Mouse (Mus musculus) thymus, adult 18-20 months (tissue): Measurements from ENCODE around the gene Hoxc12.

Source experiments
- DNase-seq, 2 experiments: peaks; one replicate each; pipeline ENCODE4 v3.0.0; 2022; ENCODE audit warnings: mixed read lengths in 2 of 2

Gene Hoxc12

GRCm38 (mm10) chr15:102939256-102940155 is 2.9 kb downstream of the Hoxc12 start:
- no peak for DNase-seq

DNA sequence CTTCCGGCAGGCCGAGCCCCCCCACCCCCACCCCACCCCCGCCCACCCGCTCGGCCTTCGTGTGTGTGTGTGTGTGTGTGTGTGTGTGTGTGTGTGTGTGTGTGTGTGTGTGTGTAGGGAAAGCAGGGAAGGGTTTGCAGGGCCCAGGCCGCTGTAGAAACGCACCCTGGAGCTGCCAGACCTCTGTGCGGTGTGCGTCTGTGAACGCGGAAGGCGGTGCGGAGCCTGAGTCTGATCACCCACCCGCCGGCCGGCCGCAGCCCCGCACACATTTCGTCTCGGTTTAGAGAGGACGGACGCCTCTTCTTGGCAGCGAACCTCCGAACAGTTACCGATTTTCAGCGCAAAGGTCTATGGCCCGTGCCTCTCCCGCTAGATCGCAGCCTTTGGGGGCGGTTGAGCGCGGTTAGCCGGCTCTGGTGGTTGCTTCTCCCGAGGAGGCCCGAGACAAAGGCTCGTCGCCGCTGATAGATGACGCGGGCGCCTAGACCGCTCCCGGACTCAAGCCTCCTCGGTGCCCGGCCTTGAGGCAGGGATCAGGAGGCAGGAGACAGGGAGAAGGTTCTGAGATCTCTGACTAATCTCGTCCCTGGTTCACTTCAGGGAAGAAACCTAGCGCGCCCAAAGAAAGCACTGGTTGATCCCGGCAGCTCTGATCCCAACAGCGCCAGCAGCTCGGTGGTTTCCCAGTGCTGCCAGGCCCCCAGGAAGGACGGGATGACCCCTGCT is 6.3 kb downstream of the Hoxc12 start:
- DNase-seq: no peak

DNA sequence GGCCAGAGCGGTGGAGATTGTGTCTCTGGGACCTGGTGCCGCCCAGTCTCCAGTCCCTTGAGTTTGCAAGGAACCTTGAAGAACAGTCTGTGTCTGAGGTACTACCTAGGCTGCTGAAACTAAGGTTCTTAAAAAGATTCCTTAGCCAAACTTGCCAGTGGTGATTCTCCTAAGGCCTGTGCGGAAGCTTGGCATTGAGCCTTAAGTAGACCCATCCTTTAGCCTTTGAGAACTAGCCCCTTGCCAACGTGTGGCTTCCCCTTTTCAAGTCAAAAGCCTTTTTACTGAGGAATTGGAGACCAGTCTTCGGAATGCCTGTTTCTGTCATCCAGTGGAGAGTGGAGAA is 6.9 kb downstream of the Hoxc12 start:
- DNase-seq: no peak

DNA sequence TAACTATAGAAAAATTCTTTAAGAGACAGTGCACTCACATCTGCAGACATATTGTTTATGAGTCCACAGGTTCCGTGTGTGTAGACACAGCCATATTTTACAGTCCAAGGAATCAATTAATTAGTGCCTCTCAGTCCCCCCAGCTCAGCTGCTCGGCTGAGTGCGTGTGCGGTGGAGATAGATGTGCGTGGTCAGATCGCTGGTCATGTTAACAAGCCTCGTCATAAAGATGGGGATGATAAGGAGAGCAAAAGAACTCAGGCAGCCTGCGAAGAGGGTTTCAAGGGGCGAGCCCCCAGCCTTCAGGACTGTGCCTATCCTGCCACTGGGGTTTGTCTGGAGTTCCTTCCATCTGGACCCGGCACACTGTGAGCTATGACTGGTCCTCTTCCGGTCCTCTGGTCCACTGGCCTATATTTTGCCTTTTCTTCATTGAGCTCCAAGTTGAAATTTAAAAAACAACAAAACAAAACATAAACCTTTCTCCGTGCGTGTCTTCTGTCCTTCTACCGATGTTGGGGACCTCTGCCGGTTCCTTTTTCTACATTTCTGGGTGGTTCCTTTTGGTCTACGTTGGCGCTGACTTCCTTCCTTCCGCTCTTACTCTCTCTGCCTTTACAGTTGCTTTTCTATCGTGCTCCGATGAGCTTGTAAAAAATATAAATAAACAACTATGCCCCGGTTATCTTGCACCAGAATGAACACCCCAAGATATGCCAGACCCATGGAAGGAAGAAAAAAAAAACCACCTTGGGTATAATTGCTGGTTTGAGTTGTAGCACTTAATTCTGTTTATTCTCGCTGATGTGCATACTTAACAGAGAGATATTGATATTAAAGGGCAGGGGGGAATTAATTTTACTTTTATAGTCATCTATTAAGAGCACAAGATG is 8.9 kb downstream of the Hoxc12 start:
- DNase-seq: no peak

DNA sequence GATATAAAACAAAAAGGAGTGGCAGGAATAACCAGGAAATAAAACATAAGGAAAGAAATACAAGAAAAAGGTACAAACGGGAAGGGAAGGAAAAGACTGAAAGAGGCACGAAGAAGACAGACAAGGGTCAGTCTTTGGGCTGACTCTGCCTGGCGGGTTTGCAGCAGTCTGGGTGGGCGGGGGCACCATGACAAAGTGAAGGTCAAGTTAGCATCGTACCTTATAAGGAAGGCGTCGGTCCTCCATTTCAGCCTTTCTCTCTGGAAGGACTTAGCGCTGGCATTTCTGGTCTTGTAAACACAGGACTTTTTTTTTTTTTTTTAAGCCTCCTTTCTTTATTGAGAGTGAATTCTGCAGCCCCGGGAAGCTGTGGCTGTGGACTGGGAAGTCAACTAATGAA is 10.7 kb downstream of the Hoxc12 start:
- no peak for DNase-seq

- DNase-seq: no peak
Observed at GRCm38 (mm10) chr15:102948842-102949241, 12.3 kb downstream of the Hoxc12 start.

DNA sequence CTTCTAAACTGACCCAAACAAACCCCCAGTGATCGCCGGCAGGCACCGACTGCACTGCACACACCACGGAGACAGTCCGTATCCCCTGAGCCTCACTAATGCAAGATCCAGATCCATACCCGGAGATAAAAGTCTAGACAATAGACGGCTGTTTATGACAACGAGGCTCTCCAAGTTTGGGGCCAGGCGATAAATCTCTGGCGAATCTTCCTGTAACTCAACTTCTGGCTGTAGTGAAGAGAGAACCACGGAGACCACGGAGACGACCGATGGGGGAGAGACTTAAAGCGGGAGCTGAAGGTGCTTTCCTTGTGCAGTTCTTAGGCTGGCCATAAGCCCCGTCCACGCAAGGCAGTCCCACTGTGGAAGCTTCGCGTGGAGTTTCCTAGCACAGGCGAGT is 13.1 kb downstream of the Hoxc12 start:
- no peak for DNase-seq

DNA sequence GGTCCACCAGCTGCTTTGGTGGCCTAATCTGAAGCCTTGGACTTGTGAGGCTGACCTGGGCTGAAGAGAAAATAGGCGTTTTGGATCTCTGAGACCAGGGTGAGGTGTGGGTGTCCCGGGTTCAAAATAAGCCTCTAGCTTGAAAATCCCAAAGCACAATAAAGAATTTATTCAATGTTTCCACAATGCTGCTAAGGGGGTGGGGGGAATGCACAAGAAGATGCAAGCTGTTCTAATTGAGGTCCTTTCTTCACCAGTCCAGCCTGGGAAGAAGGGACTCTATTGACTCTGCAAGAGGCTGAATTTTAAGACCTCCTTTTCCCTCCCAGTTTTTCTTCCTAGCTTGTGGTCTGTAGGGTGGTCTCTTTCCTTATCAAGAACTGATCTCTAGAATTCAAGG is 14.3 kb downstream of the Hoxc12 start:
- DNase-seq: no peak

DNA sequence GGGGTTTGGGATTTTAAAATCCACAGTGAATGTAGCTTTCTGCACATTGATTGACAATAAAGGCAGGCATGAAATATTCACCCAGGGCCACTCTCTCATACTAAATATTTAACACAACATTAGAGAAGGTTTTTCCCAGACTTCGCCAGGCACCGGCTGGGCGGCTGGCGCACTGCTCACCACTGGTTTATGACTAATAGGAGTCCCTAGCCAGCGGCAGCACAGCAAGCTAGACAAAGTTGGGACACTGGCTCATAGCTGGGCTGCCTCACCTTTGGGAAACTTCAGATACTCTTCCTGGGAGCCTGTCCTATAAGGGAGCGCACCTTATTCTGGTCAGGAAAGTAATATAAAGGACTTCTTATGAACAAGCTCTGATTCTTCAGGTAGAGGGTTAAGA is 17.0 kb downstream of the Hoxc12 start:
- DNase-seq: no peak

GRCm38 (mm10) chr15:102954192-102955006 is 17.8 kb downstream of the Hoxc12 start, which contains the start of gene Hoxc11:
TSS of gene Hoxc11 (plus strand) at chr15:102954427.
- no peak for DNase-seq

DNA sequence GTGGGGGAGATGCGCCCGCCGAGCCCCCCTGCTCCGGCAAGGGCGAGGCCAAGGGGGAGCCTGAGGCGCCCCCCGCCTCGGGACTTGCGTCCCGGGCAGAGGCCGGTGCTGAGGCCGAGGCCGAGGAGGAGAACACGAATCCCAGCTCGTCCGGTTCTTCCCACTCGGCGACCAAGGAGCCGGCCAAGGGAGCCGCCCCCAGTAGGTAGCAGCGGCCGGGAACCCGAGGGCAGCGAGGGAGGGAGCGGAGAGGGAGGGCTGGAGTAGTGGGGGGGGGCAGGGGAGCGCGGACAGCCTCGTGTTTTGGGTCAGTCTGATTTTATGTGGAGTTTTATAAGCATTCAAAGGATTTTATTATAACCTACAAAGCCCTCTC is 18.4 kb downstream of the Hoxc12 start:
- DNase-seq: no peak

GRCm38 (mm10) chr15:102955833-102956640 is 19.5 kb downstream of the Hoxc12 start:
- no peak for DNase-seq

DNA sequence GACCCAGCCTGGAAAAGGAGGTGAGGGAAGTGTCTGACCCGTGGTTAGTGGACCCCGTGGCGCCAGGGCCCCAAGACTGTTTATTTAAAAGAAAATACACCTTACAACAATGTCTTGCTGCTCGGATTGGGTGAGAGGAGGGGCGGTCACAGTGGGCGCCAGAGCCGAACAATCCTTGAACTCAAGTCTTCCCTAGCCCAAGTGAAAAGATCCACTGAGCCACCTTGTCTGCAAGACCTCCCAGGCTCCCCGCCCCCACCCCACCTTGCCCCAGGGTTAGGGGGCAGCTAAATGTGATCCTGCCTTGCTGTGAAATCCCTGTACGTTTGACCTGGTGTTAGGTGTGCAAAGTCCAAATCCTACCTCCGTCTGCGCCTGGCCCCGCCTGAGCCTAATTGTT is 20.3 kb downstream of the Hoxc12 start:
- no peak for DNase-seq

GRCm38 (mm10) chr15:102959663-102960191 is 23.2 kb downstream of the Hoxc12 start:
- no peak for DNase-seq

- DNase-seq: no peak
Observed at GRCm38 (mm10) chr15:102961728-102962127, 25.2 kb downstream of the Hoxc12 start.

DNA sequence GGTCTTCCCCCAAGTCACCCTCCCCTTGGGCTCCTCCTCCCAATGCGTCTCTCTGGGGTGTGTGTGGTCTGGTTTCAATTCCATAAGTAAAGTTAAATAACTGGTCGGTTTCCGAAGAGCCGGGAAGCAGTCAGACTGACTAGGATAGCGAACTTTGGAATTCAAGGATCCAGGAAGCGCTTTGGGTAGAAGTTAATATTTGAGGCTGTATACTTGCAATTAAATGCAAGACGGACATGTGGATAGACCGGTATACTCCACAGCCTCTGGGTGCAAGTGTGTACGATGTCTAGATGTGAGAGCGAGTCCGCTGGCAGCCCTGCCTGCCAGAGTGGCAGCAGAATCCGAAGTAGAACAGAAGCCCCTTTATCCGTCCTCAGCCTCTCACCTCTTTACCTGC is 25.9 kb downstream of the Hoxc12 start:
- no peak for DNase-seq

DNA sequence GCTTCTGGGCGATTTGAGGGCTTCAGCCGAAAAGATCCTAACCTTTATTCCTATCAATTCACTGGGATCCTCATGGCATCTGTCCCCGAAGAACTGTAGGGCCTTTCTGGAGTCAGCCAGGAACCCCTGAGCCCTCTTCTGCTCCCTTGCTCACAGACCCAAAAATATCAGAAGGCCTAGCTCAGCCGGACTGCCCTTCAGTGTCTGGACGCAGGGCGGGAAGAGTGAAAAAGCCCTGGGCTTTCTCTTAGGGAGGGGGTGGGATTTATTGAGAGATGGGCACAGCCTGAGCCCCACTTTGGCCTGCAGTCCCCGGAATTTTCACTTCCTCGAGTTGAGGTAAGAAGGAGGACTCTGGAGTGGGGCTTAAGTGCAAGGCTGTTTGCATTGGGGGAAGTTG is 26.7 kb downstream of the Hoxc12 start:
- DNase-seq: no peak

DNA sequence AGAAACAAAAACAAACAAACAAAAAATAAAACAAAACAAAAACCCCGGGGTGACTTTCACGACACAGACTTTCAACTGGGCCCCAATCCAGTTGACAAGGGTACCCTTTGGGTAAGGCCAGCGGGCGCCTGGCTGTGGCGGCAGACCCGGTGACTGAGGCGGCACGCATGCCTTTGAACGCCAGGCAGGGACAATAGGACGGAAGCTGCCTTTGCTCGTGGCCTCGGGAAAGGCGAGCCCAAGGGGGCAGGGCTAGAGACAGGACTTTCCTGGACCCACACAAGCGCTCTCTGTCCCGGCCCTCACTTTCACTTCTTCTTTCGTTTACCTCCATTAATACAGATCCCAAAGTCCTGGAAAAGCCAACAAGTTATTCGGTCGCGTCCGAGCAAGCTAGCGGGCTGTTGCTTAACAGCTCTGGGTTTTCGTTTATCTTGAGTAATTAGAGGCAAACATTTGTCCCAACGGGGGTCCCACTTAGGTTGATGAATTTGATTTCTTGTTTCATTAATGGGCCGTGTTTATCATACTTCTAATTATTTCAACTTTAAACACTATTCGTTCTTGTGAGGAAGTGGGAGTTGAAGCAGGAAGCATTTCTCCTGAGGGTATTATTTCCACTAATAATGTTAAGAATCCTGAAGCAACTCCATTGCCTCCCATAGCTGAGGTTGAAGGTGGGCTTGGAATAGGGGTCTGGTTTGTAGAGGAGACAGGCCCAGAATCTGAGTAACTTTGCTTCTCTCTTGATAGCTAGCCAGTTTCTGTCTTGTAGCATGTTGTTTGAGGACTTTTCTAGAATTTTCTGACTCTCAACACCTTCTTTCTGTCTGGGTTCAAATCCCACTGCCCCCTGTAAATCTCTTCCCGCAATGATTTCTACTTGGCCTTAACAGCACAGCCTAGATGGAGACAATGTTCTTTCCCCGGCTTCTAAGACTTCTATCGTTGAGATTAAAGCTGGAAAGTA is 27.4 kb downstream of the Hoxc12 start:
- DNase-seq: no peak

DNA sequence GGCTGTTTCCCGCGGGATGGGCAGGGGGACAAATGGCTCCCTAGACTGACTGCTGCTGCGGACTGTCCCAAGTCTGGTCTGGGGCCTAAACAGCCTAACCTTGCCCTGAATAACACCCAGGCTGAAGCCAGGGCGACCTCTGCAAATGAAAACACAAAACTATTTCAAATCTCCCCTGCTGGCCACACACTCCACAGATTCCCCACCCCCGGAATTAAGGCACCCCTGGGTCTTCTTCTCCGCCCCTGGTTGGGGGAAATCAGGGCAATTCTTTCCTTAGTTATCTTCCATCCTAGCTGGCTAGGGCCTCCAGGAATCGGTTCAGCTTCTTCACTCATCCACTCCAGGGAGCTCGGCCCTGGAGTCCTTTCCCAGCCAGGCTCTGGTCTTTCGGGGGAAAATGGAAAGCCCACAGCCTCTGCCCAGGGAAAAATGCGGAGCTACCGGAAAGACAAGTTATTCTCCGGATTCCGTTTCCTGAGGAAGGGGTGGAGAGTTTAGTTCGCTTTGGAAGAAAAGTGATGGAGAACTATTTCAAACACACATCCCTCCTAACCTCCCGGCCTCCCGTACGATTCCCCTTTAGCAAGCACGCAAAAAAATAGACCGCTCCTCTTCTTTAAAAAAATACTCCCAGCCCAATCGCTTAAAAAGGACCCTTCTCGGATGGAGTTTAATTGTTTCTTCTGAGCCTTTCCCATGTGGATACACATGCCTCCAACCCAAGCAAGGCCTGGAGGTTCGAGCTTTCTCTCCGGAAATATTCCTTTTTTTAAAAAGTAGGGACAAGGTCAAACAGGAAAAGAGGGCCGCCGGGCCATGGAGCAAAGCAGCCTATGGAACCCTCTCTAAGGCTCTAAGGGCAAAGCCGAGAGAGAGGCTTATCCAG is 28.7 kb downstream of the Hoxc12 start:
- no peak for DNase-seq
